Mouse (Mus musculus) cortical plate, adult 2 months (tissue): Measurements from ENCODE around the gene Gps2. TPM values are rescaled to one million over a fixed set of nuclear protein-coding genes. Genes with fewer than 3 reads are reported as not detected.
"Not testable (repeated sequence)": the region's sequence is repeated elsewhere in the genome, so short reads cannot be mapped to it uniquely, and the experiment has no call there.

Experiments
- H3K27ac ChIP-seq: fragments of 200-500 bp; 2 replicates; pipeline ENCODE4 v1.5.1; 2012; ENCODE audit warnings: low read length, control low read depth, inconsistent platforms; ENCODE audit not compliant: insufficient read depth
- H3K4me1 ChIP-seq: fragments of 200-500 bp; 2 replicates; pipeline ENCODE4 v1.6.1; 2011; ENCODE audit warnings: low read length; ENCODE audit not compliant: control insufficient read depth, insufficient read depth
- H3K4me3 ChIP-seq: fragments of 200-500 bp; 2 replicates; pipeline ENCODE4 v1.5.1; 2011; ENCODE audit warnings: mild to moderate bottlenecking, low read length, control low read depth; ENCODE audit not compliant: insufficient read depth
- CTCF ChIP-seq: fragments of 200-500 bp; IDR thresholded peaks from 2 replicates; pipeline ENCODE4 v1.5.1; 2011; ENCODE audit warnings: mild to moderate bottlenecking, control low read depth, low read length; ENCODE audit not compliant: insufficient read depth; ENCODE audit errors: extremely low read depth
- POLR2A ChIP-seq: fragments of 200-500 bp; IDR thresholded peaks from 2 replicates; pipeline ENCODE4 v1.6.1; 2011; ENCODE audit warnings: mild to moderate bottlenecking, low read length, control low read depth; ENCODE audit not compliant: insufficient read depth; ENCODE audit errors: extremely low read depth
- polyA plus RNA-seq: library from polyadenylated mRNA; depleted of rRNA; stranded (reverse); fragments of >200 nt; gene quantifications from 2 replicates; pipeline ENCODE4 v1.2.3, GENCODE M21; 2012

Gene Gps2
- polyA plus RNA-seq, 1 experiment: 55.2 TPM

- TF ChIP-seq POLR2A (no peak), CTCF (no peak)
- Histone ChIP-seq H3K27ac (peak overlapping the region; percentile 38), H3K4me3 (peak overlapping the region; percentile 81), H3K4me1 (peaks cover 2% of the 10 kb centered on the region; the same call in 1 of the 2 replicates)
Measured at GRCm38 (mm10) chr11:69914372-69914764, 680 bp downstream of the Gps2 start.

DNA sequence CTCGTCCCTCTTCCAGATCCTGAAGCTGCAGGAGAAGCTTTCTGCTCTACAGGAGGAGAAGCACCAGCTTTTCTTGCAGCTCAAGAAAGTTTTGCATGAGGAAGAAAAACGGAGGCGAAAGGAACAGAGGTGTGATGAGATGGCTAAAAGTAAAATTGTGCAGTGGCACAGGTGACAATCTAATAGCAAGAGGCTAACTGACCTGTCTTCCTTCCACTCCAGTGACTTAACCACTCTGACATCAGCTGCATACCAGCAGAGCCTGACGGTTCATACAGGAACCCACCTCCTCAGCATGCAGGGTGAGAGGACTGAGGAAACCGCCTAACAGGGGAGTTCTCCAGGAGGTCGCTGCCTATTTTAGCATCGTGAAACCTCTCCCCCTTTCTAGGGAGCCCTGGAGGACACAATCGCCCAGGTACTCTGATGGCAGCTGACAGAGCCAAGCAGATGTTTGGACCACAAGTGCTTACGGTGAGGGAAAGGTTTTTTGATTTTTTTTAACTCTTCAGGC lies 1.3 kb downstream of the Gps2 start:
- peaks cover 4% of the 10 kb centered on the region for H3K4me1 ChIP-seq
- peak overlapping the region; percentile 81; the same call in 1 of the 2 replicates for H3K4me3 ChIP-seq
- H3K27ac ChIP-seq: no peak overlapping the region
- TF ChIP-seq CTCF (no peak), POLR2A (no peak)

DNA sequence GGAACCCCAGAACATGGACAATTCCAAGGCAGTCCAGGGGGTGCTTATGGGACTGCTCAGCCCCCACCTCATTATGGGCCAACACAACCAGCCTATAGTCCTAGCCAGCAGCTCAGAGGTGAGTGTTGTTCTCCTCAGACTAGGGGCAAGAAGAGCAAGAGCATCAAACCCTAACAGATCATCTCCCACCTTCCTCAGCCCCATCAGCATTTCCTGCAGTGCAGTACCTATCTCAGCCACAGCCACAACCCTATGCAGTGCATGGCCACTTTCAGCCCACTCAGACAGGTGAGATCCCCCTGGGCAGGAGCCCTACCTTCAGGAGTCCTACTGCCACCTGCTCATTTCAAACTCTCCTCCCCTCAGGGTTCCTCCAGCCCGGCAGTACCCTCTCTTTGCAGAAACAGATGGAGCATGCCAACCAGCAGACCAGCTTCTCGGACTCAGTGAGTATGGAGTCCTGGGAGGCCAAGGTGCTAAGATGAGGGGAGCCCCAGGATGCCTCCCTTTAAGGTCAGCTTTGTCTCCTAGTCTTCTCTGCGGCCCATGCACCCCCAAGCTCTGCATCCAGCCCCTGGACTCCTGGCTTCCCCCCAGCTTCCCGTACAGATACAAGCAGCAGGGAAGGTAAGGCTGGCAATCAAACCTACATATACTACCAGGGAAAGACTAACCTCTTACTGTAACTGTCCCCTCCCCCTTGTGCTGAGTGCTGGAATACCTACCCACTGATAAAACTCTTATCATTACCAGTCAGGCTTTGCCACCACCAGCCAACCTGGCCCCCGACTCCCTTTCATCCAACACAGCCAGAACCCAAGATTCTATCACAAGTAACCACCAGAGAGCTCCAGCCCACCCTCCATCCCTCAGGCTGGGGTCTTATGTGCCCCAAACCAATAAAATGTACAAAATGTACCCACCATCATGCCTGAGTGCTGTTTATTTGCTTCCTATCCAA lies 2.3 kb downstream of the Gps2 start:
- H3K4me3 ChIP-seq: no peak overlapping the region
- H3K4me1 ChIP-seq: peaks cover 4% of the 10 kb centered on the region
- TF ChIP-seq POLR2A (0 out of 2 replicates have a peak, but pooled peaks have one; percentile 8), CTCF (no peak)
- no peak overlapping the region for H3K27ac ChIP-seq

GRCm38 (mm10) chr11:69916652-69917378 lies 3.1 kb downstream of the Gps2 start:
- H3K27ac ChIP-seq, H3K4me1 ChIP-seq, H3K4me3 ChIP-seq: not testable (repeated sequence)

GRCm38 (mm10) chr11:69917379-69917948 lies 3.8 kb downstream of the Gps2 start:
- H3K4me1 ChIP-seq: peaks cover 4% of the 10 kb centered on the region
- no peak overlapping the region for H3K27ac ChIP-seq
- no peak for TF ChIP-seq POLR2A
- no peak for TF ChIP-seq CTCF
- no peak overlapping the region for H3K4me3 ChIP-seq

DNA sequence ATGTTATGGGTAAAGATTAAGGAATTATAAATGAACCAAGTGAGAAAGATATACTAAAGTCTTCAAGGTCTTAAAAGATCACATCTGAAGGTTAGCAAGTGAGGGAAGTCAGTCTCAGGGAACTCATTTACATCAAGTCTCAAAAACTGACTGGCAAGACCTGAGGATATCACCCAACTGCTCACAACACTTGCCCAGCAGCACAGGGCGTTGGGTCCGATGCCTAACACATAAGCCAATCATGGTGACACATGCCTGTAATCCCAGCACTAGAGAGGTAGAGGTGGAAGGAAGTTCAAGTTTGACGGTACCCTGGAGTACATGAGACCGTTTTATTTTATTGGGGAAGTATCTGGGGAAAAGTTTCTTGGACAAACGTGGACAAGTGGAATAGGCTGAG lies 4.4 kb downstream of the Gps2 start:
- no peak overlapping the region for H3K27ac ChIP-seq
- H3K4me1 ChIP-seq: peaks cover 4% of the 10 kb centered on the region
- no peak overlapping the region for H3K4me3 ChIP-seq
- TF ChIP-seq POLR2A: no peak
- TF ChIP-seq CTCF: no peak

DNA sequence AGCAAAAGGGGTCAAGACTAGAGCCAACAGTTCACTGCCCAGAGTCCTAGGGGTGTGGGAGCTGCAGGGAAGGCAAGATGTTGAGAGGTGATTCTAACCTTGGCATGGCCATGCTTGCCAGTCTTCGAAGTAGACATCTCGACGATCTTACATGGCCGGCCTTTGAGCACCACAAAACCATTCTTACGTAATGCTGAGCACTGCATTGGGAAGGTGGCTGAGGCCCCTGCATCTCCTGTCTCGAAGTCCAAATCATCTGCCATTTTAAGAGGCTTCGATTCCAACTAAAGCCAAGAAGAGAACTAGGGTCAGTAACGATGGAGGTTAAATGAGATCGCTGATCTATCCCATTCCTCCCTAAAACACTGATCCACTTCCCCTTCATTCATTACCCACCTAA lies 5.4 kb downstream of the Gps2 start:
- no peak overlapping the region; the same call in 1 of the 2 replicates for H3K4me3 ChIP-seq
- H3K27ac ChIP-seq: no peak overlapping the region
- TF ChIP-seq POLR2A: no peak
- H3K4me1 ChIP-seq: peaks cover 4% of the 10 kb centered on the region

- TF ChIP-seq CTCF (no peak), POLR2A (no peak)
- Histone ChIP-seq H3K4me1 (peaks cover 4% of the 10 kb centered on the region), H3K27ac (peak overlapping the region; percentile 10; the same call in 1 of the 2 replicates), H3K4me3 (peak overlapping the region; percentile 52)
Measured at GRCm38 (mm10) chr11:69919661-69920265, 6.1 kb downstream of the Gps2 start.
